Mouse (Mus musculus) adipocyte (in vitro differentiated cells): ENCODE measurements at regions not wholly inside any gene's neighbourhood (a gene's known extent, or its start where the extent isn't known, plus 50 kb on each side); places are given as distances from the start of the nearest gene placed in this dataset.

Experiments used
- DNase-seq: peaks from one replicate; pipeline ENCODE4 v3.0.0-alpha.2; 2016; ENCODE audit warnings: low spot score

- DNase-seq = no peak
Observed at GRCm38 (mm10) chr11:31821479-31822411, 50.3 kb upstream of the Cpeb4 start.
